Mouse (Mus musculus): ENCODE results near the gene Gtf2h5. TPM values are rescaled to one million over a fixed set of nuclear protein-coding genes. Genes with fewer than 3 reads are reported as not detected.

The Gtf2h5 gene
- 186 and 198 TPM in 2 replicates for polyA plus RNA-seq (2015; fragmentation: Nextera tagmentation; extraction: Ambion mirVana)

DNA sequence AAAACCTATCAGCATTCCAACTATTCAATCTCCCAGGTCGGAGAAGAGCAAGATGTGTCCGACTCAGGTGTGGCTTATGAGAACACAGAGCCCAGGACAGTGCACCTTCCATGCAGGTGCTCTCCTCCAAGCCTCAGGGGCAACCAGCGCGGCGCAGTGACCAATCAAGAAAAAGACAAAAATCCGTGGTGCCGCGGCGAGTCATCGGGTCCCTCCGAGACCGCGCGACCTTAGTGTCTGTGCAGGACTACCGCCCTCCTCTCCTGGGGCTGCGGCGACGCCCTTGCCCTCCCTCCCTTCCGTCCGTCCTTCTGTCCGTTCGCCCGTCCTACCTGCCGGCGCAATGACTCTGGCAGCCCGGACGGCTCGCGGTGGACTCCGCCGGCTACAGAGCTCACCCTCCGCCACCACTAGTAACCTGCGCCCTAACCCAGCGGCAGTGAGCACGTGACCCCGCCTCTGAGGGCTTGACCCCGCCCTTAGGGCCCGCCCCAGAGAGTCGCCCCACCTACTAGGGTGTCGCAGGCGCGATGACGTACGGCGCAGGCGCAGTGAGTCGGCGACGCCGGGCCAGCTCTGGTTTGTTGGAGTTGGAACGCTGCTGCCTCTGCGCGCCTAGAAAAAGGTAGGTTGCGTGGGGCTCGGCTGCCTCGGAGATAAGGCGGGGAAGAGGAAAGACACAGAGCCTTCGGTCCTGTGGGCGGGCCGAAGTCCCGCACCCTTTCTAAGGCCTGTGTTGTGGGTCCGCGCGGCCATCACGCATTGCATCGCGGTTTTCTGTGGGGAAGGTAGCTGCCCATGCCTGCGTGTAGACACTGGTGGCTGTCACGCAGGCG is at the start of gene Gtf2h5, which contains the start of gene Serac1:
TSS of gene Gtf2h5 (plus strand) at position 500 of the 836 bp plus-strand sequence.
TSS of gene Serac1 (minus strand) at position 455 of the 836 bp plus-strand sequence.
- H3K4me3 ChIP-seq, result peak within 1 kb of the TSS; percentile 86
- H3K27ac ChIP-seq, result peak within 1 kb of the TSS; percentile 83
- WGBS, result under 1% methylated on average over 69 of the region's 70 CpGs
- ATAC-seq (ENCODE audit: insufficient number of reproducible peaks, insufficient read depth, low FRiP score, low TSS enrichment, low read depth), result peak; percentile 96
- H3K9ac ChIP-seq, result peak within 1 kb of the TSS; percentile 94
- H3K9me3 ChIP-seq, result no peaks in the 10 kb centered on the region
- no peaks in the 10 kb centered on the region for H3K27me3 ChIP-seq
- peaks cover 16% of the 10 kb centered on the region for H3K4me1 ChIP-seq
- H3K4me2 ChIP-seq, result peak within 1 kb of the TSS; percentile 76
- H3K36me3 ChIP-seq, result peaks cover 24% of the 10 kb centered on the region

- H3K4me2 ChIP-seq, result no peak overlapping the region
- no peaks in the 10 kb centered on the region for H3K36me3 ChIP-seq
- no peaks in the 10 kb centered on the region for H3K27me3 ChIP-seq
- no peaks in the 10 kb centered on the region for H3K9me3 ChIP-seq
- H3K9ac ChIP-seq, result no peak overlapping the region
- ATAC-seq (ENCODE audit: insufficient number of reproducible peaks, insufficient read depth, low FRiP score, low TSS enrichment, low read depth), result no peak
- no peak overlapping the region for H3K27ac ChIP-seq
- H3K4me3 ChIP-seq, result no peak overlapping the region
- 48% methylated on average over 8 of the region's 8 CpGs for WGBS
- H3K4me1 ChIP-seq, result no peaks in the 10 kb centered on the region
Measured at GRCm38 (mm10) chr17:6035661-6036060, 43.9 kb upstream of the Gtf2h5 start.

- Histone ChIP-seq H3K4me1 (no peaks in the 10 kb centered on the region), H3K4me2 (no peak overlapping the region), H3K36me3 (no peaks in the 10 kb centered on the region), H3K4me3 (no peak overlapping the region), H3K27me3 (no peaks in the 10 kb centered on the region), H3K9me3 (no peaks in the 10 kb centered on the region), H3K9ac (no peak overlapping the region), H3K27ac (no peak overlapping the region)
- 78% methylated on average over 8 of the region's 8 CpGs for WGBS
- no peak for ATAC-seq (ENCODE audit: insufficient number of reproducible peaks, insufficient read depth, low FRiP score, low TSS enrichment, low read depth)
Measured at GRCm38 (mm10) chr17:6036458-6036857, 43.1 kb upstream of the Gtf2h5 start.

- Histone ChIP-seq H3K9ac (no peak overlapping the region), H3K27me3 (no peaks in the 10 kb centered on the region), H3K4me3 (no peak overlapping the region), H3K9me3 (no peaks in the 10 kb centered on the region), H3K36me3 (peaks cover 2% of the 10 kb centered on the region), H3K4me1 (no peaks in the 10 kb centered on the region), H3K27ac (no peak overlapping the region), H3K4me2 (no peak overlapping the region)
- WGBS, result 92% methylated on average over 11 of the region's 11 CpGs
- ATAC-seq (ENCODE audit: insufficient number of reproducible peaks, insufficient read depth, low FRiP score, low TSS enrichment, low read depth), result no peak
Measured at GRCm38 (mm10) chr17:6036872-6037271, 42.7 kb upstream of the Gtf2h5 start.

DNA sequence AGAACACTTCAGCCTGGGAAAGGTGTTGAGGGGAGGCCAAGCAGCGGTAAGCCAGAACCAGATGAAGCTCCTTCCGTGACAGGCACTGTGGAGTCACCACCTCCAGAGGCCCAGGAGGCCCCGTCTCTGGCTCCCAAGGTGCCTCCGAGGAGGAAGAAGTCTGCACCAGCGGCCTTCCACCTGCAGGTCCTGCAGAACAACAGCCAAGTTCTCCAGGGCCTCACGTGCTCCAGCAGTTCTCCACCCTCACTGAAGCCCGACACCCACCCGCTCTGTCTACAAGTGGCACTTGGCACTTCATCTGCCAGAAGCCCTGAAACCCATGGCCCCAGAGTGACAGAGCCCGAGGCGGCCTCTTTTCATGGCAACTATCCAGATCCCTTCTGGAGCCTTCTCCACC is 42.1 kb upstream of the Gtf2h5 start:
- peaks cover 9% of the 10 kb centered on the region for H3K36me3 ChIP-seq

DNA sequence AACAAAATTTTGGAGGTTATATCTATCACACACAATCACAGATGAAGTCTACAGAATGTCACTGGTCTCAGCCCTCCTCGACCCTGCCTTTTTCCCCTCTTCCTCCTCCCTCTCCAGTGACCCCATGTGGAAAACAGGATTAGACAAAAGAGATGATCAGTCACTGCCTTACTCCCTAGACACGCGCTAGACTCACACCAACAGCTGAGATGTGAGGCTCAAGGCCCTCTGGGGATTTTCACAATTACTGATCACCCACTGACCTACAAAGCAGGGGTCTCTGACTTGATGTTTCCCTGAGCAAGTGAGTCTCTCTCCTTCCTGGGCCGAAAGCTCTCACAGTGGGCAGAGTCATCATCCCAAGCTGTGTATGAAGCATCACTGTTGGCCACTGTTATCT is 26.8 kb upstream of the Gtf2h5 start:
- no peaks in the 10 kb centered on the region for H3K9me3 ChIP-seq
- peaks cover 18% of the 10 kb centered on the region for H3K36me3 ChIP-seq
- no peak overlapping the region for H3K4me2 ChIP-seq
- H3K27ac ChIP-seq, result no peak overlapping the region
- no peak for ATAC-seq (ENCODE audit: insufficient number of reproducible peaks, insufficient read depth, low FRiP score, low TSS enrichment, low read depth)
- H3K4me3 ChIP-seq, result no peak overlapping the region
- 62% methylated on average over 4 of the region's 4 CpGs for WGBS
- no peaks in the 10 kb centered on the region for H3K27me3 ChIP-seq
- no peaks in the 10 kb centered on the region for H3K4me1 ChIP-seq
- H3K9ac ChIP-seq, result no peak overlapping the region

More for the DNA sequence above, 42.1 kb upstream of the Gtf2h5 start:
- H3K9ac ChIP-seq, result no peak overlapping the region
- H3K4me3 ChIP-seq, result no peak overlapping the region
- no peak overlapping the region for H3K4me2 ChIP-seq
- ATAC-seq (ENCODE audit: insufficient number of reproducible peaks, insufficient read depth, low FRiP score, low TSS enrichment, low read depth), result no peak
- no peaks in the 10 kb centered on the region for H3K9me3 ChIP-seq
- no peak overlapping the region for H3K27ac ChIP-seq
- no peaks in the 10 kb centered on the region for H3K27me3 ChIP-seq
- no peaks in the 10 kb centered on the region for H3K4me1 ChIP-seq
- 89% methylated on average over 10 of the region's 10 CpGs for WGBS

DNA sequence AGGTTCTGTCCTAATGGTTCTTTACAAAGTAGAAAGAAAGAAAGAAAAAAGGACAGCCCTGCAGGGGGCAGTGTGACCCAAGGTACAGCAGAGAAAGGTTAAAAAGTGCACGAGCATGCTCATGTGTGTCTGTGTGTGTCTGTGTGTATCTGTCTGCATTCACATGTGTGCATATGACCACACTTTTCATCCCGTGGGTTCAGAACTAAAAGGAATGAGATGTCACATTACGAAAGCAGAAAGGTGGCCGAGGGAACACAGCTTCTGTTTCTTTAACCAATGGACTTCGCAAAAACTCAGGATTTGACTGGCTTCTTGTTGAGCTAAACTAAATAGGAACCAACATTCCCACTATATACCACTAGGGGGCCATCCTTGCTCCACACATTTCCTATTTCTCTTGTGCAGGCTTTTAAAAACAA is 24.6 kb upstream of the Gtf2h5 start:
- Histone ChIP-seq H3K36me3 (peaks cover 16% of the 10 kb centered on the region), H3K9me3 (no peaks in the 10 kb centered on the region), H3K27ac (no peak overlapping the region), H3K4me2 (no peak overlapping the region), H3K9ac (no peak overlapping the region), H3K4me1 (no peaks in the 10 kb centered on the region), H3K4me3 (no peak overlapping the region), H3K27me3 (no peaks in the 10 kb centered on the region)
- WGBS, result 26% methylated on average over 5 of the region's 5 CpGs
- ATAC-seq (ENCODE audit: insufficient number of reproducible peaks, insufficient read depth, low FRiP score, low TSS enrichment, low read depth), result no peak

DNA sequence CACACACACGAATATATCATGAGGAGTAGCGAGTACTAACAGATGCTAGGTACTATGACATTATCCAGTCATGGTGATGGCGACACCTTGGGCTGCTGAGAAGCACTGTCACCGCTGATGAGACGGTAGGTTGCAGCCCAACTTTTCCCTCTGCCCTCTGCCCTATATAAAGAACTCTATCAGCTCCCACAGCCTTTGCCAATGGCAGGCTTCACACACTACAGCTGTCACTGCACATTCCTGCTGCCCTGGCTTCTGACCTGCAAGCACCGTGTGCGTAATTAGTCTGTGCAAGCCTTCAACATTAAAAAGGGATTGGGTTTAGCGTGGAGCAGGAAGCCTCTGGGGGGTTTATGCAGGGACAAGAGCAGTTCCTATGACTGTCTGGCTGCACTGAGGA is 16.8 kb upstream of the Gtf2h5 start:
- no peak overlapping the region for H3K4me2 ChIP-seq
- peaks cover 50% of the 10 kb centered on the region for H3K36me3 ChIP-seq
- no peak for ATAC-seq (ENCODE audit: insufficient number of reproducible peaks, insufficient read depth, low FRiP score, low TSS enrichment, low read depth)
- no peak overlapping the region for H3K27ac ChIP-seq
- no peaks in the 10 kb centered on the region for H3K9me3 ChIP-seq
- no peaks in the 10 kb centered on the region for H3K27me3 ChIP-seq
- 75% methylated on average over 8 of the region's 8 CpGs for WGBS
- H3K9ac ChIP-seq, result no peak overlapping the region
- no peak overlapping the region for H3K4me3 ChIP-seq
- H3K4me1 ChIP-seq, result no peaks in the 10 kb centered on the region

DNA sequence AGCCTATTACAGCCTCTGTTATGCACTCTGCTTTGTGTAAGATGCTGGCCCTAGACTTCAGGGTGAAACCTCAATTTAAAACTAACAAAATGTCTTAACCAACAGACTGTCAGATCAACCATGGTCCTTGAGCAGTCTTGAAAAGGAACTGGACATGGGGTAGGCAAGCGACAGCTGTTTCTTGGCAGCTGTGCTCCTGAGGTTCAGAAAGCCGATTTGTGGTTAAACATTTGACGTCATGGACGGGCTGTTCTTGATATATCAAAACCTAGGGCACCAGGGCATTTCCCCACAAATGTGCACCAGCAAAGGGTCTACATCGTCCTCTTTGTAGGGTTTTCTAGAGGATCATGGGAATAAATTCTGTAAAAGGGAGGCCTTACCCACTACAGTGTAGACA is 16.1 kb upstream of the Gtf2h5 start:
- Histone ChIP-seq H3K4me2 (no peak overlapping the region), H3K27ac (no peak overlapping the region), H3K36me3 (peaks cover 50% of the 10 kb centered on the region), H3K4me3 (no peak overlapping the region), H3K4me1 (no peaks in the 10 kb centered on the region), H3K9me3 (no peaks in the 10 kb centered on the region), H3K9ac (no peak overlapping the region), H3K27me3 (no peaks in the 10 kb centered on the region)
- ATAC-seq (ENCODE audit: insufficient number of reproducible peaks, insufficient read depth, low FRiP score, low TSS enrichment, low read depth), result no peak
- WGBS, result 84% methylated on average over 5 of the region's 5 CpGs

DNA sequence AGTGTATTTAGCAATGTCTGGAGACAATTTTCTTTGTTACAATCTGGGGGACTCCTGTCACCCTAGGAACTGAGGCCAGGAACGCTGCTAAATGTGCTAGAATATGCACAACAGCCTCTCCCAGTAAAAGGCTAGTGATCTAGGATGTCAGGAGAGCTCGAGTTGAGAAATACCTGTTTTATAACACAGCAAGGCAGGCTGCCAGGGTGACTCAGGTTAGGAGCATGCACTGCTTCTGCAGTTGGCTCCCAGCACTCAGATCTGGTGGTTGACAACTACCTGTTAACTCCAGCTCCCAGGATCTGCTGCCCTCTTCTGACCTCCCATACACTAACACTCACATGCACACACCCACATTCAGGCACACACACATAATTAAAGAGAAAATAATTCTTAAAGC is 13.6 kb upstream of the Gtf2h5 start:
- H3K27me3 ChIP-seq, result no peaks in the 10 kb centered on the region
- H3K9me3 ChIP-seq, result no peaks in the 10 kb centered on the region
- ATAC-seq (ENCODE audit: insufficient number of reproducible peaks, insufficient read depth, low FRiP score, low TSS enrichment, low read depth), result no peak
- H3K36me3 ChIP-seq, result peaks cover 66% of the 10 kb centered on the region
- WGBS, result 91% methylated on average over 2 of the region's 2 CpGs
- H3K4me3 ChIP-seq, result no peak overlapping the region
- H3K9ac ChIP-seq, result no peak overlapping the region
- H3K4me1 ChIP-seq, result no peaks in the 10 kb centered on the region
- H3K4me2 ChIP-seq, result no peak overlapping the region
- no peak overlapping the region for H3K27ac ChIP-seq

GRCm38 (mm10) chr17:6067613-6068012 is 12.0 kb upstream of the Gtf2h5 start:
- H3K4me3 ChIP-seq, result no peak overlapping the region
- no peak overlapping the region for H3K27ac ChIP-seq
- no peak for ATAC-seq (ENCODE audit: insufficient number of reproducible peaks, insufficient read depth, low FRiP score, low TSS enrichment, low read depth)
- H3K27me3 ChIP-seq, result no peaks in the 10 kb centered on the region
- no peaks in the 10 kb centered on the region for H3K4me1 ChIP-seq
- 97% methylated on average over 7 of the region's 7 CpGs for WGBS
- no peak overlapping the region for H3K9ac ChIP-seq
- H3K36me3 ChIP-seq, result peaks cover 77% of the 10 kb centered on the region
- no peaks in the 10 kb centered on the region for H3K9me3 ChIP-seq
- H3K4me2 ChIP-seq, result no peak overlapping the region

- H3K4me1 ChIP-seq, result no peaks in the 10 kb centered on the region
- no peak overlapping the region for H3K4me2 ChIP-seq
- no peak overlapping the region for H3K27ac ChIP-seq
- no peak overlapping the region for H3K4me3 ChIP-seq
- WGBS, result 91% methylated on average over 6 of the region's 6 CpGs
- no peak for ATAC-seq (ENCODE audit: insufficient number of reproducible peaks, insufficient read depth, low FRiP score, low TSS enrichment, low read depth)
- H3K9me3 ChIP-seq, result no peaks in the 10 kb centered on the region
- H3K9ac ChIP-seq, result no peak overlapping the region
- no peaks in the 10 kb centered on the region for H3K27me3 ChIP-seq
- peaks cover 71% of the 10 kb centered on the region for H3K36me3 ChIP-seq
Measured at GRCm38 (mm10) chr17:6069866-6070265, 9.7 kb upstream of the Gtf2h5 start.

Measured in embryonic facial prominence, embryonic 13.5 days (tissue).